Mouse (Mus musculus): ENCODE data around the gene Dedd2.

Gene Dedd2

DNA sequence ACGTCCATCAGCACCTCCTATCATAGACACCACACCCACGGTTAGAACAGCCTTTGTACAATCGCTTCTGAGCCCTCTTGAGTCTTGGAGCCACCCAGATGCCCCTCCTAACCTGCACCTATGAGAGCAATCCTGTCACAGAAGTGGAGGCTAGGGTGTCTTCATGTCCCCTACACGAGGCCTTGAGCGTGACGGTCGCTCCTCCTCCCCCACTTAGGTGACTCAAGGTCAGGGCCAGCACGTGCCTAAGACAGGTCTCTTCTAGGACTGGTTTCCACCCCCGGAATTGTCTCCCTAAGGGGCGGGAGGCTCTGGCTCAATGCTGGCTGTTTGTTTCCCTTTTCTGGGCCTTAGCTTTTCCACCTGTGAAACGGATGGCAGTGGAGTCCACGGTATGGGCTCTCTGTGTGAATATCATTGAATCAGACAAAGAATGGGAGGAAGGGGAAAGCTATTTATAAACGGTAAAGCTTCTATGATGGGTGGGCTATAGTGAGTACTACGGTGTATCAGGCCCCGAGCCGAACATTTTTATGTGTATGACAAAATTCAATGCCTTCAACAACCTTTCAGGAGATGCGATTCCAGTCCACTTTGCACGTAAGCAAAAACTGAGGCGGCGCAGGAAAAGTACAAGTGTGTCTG is at the start of gene Dedd2:
TSS of gene Dedd2 (minus strand) at position 159 of the 645 bp plus-strand sequence.
- in situ Hi-C loops (cut with MboI, MseI), result no loop called here

DNA sequence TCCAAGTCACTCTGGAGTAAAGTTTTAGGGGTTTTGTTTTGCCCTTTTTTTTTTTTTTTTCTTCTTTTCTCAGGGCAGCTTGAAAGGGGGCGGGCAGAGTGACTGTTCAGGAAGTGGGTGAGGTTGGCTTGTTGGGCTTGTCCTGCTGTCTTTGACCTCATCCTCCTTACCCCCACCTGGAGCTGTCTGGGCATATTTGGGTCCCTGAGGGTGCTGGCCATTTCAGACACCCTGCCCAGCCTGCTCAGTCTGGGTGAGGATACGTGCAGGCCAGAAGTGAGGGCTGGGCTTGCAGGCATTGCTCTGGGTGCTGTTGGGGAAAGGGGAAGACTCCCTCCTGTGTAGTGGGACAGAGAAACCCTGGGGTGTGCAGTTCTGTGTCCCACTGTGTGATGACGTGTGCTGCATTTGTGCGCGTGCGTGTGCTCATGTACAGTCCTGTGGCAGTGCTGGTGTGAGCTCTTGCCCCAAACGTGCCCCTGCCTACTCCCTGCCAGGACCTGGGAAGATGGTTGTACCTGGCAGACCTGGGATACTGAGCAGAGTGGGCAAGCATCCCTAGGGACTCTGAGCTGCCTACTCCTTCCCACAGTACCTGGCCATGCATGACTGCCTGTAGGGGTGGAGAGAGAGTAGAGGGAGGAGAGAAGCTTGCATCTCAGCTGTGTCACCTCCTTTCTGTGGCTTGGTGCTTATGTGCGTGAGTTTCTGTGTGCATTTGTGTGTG is 49.3 kb upstream of the Dedd2 start:
- in situ Hi-C loops (cut with MboI, MseI), result loop anchor here (5.0 to 25.0 kb wide), 2 partner anchors 137 to 1918 kb away; partner anchors contain the start of genes BC024978, Gm21983, Mia and Rab4b

DNA sequence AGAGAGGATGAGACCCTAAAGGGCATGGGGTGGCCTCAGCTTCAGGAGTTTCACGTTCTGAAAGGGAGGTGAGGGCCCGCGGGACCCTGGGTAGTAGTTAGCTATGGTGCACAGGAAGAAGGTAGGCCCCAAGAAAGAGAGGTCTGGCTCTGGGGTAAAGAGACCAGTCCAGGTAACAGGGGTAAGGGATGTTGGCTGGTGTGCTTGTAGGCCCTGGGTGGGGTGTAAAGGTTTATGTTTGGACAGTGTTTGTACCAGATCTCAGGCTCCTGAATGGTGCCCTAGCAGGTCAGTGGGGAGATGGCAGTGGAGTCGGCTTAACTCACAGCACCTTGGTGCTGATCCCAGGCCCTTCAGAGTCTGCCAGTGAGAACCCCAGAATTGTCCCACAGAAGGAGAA is 48.6 kb upstream of the Dedd2 start:
- in situ Hi-C loops (cut with MboI, MseI), result loop anchor here (25.0 kb wide), 1 partner anchor 1918 kb away; the partner anchor contains the start of genes BC024978, Gm21983, Mia and Rab4b

DNA sequence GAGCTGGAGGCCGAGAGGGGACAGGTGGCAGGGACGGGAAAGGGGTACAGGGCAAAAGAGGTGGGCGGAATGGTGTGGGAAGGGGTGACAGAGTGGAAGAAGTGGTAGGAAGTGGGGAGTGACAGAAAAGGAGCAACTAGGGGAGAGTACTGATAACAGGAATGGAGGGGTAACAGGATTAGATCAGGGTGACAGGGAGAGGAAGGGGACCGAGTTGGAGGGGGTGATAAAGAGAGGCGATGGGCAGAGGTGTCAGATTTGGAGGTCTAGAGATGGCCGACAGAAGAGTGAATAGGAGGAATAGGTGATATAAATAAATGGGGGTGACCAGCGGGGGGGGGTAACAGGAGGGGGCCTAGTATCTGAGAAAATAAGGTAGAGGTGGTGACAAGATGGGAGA is 48.2 kb upstream of the Dedd2 start:
- in situ Hi-C loops (cut with MboI, MseI), result loop anchor here (25.0 kb wide), 1 partner anchor 1919 kb away; the partner anchor contains the start of genes BC024978, Gm21983, Mia and Rab4b

DNA sequence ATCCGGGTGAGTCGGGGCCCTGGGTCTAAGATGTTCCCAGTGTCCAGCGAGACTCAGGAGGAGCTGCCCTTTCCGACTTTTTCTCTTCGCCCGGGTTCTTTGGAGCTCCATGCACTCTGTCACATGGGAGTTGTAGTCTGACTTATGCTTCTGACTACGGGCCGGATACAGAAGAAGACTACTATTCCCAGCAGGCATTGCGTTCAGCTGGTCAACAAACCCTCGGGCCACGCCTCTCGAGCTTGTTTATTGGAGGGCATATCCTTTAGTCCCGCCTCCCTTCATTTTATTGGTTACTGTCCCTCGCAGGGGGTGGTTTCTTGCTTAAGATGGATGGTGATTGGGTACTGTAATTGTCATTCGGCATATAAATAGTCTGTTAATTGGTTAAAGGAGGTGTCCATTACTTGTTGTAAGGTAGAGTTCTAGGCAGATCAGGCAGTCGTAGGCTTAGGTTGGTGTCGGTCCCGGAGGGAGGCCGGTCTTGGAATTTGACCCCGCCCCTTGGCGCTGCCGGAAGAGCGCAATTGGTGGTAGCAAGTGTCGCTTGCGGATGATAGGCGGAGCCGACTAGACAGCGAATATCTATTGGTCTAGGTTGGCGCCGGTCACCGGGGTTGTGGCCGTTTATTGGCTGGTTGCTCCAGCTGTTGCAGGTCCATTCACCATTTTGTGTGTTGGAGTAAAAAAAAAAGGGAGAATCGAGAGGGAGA is 47.5 kb upstream of the Dedd2 start:
- in situ Hi-C loops (cut with MboI, MseI), result loop anchor here (25.0 kb wide), 1 partner anchor 1919 kb away; the partner anchor contains the start of genes BC024978, Gm21983, Mia and Rab4b

DNA sequence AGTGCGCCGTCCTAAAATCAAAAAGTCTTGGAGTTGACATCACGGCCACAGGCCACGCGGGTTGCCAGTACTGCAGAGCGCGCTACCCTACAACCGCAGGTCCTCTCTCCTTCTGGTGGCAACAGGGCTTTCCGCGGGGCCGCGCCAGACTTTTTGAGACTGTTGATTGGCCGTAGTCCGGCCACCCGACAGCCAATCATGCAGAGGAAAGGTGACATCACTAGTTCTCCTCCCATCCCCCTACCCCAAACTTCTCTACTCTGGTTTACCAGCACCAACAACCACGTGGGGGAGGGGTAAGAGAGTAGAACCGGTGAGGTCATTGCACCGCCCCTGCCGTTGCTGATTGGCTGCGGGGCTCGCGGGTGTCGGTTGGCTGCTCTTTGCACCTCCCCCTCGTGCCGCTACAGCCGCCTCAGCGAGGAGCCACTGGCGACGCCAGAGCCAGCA is 46.9 kb upstream of the Dedd2 start, which contains the start of gene Cic:
TSS of gene Cic (plus strand) at position 404 of the 450 bp plus-strand sequence.
- in situ Hi-C loops (cut with MboI, MseI), result loop anchor here (25.0 kb wide), 1 partner anchor 1920 kb away; the partner anchor contains the start of genes BC024978, Gm21983, Mia and Rab4b

DNA sequence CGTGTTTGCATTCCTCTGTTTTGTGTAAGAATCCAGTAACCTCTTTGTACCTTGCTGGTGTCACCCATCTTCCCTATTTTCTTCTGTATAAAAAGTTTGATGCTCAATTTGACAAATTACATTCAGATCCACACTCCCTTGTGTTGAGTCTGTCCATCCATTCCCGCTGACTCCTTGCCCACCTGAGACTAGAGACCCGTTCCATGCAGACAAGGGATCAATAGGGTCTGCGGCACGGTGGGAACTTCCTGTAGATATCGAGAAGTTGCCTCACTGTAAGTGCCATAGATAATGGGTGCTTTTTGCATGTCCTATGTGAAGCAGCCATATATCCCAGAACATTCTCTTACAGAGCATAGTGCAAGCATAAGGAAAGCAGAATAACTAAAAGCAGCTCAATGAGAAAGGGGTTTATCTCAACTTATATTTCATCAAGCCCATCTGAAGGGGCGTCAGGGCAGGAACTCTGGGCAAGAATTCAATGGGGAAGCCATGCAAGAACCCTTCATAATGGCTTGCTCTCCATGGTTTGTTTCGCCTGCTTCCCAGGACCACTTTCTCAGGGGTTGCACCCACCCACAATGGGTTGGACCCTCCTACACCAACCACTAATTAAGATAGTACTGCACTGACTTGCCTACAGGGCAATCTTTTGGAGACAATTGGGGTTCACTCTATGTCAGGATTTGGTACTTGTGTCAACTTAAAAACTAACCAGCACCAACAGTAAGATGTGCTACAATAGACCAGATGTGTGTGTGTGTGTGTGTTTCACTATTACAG is 46.0 kb upstream of the Dedd2 start:
- in situ Hi-C loops (cut with MboI, MseI), result loop anchor here (25.0 kb wide), 1 partner anchor 1921 kb away; the partner anchor contains the start of genes BC024978, Gm21983, Mia and Rab4b

DNA sequence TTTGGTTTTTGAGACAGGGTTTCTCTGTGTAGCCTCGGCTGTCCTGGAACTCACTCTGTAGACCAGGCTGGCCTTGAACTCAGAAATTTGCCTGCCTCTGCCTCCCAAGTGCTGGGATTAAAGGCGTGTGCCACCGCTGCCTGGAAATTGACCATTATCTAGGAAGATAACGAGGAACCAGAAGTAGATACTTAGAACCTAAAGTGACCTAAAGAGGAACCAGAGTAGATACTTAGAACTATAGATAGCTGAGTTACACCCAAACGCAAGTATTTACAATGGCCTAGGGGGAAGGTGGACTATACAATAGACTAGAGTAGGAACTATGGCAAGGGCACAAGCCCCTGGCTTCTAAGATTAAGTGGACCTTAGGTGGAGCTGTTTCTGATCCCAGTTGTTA is 45.3 kb upstream of the Dedd2 start:
- in situ Hi-C loops (cut with MboI, MseI), result loop anchor here (25.0 kb wide), 1 partner anchor 1922 kb away; the partner anchor contains the start of genes BC024978, Gm21983, Mia and Rab4b

DNA sequence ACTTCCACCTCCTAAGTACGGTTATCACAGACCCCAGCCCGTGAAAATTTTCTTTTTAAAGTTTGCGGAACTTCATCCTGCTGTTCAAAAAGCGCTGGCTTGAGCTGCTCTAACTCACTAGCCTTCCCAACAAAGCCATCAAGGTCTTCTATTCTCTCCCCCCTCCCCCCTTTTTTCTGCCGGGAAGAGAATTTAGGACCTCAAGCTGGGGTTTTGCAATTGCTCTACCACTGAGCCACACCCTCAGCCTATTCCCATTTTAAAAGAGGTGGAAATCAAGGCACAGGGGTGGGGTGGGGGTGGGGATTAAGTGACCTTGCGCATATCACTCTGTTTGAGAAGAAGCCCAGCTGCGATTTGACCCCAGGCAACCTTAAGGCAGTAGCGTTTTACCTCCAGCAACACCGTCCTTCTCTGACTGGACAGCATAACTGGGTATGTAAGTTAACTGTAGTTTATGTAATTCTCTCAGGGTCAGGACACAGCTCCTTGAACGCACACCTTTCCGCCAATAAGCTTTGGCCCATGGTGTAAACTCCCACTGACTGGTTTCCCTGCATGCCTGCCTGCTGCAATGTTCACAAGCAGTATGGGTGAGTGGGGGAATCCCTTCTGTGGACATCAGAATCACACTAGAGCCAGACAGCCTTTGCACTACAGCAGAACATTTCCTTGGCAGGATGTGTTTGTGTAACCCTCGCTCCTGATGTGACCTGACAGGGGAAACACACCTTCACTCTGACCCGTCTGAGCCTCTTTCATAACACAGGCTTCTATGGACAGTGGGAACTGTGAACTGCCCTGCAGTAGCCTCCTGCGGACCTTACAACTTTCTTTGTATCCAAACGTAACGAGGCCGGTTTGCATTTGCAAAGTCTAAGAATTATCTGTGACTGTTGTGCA is 43.8 kb upstream of the Dedd2 start:
- in situ Hi-C loops (cut with MboI, MseI), result loop anchor here (25.0 kb wide), 1 partner anchor 1923 kb away; the partner anchor contains the start of genes BC024978, Gm21983, Mia and Rab4b

DNA sequence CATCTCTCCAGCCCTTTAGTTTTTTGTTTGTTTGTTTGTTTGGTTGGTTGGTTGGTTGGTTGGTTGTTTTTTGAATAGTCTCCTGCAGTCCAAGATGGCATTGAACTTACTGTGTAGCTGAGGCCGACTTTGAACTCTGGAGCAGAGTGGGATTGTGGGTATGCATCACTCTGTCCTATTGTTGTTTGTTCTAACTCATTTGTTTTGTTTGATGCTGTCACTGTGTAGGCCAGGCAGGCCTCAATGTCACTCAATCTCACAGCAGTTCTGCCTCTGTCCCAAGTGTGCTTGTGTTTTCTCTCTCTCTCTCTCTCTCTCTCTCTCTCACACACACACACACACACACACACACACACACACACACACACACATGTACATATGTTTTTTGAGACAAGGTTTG is 41.5 kb upstream of the Dedd2 start:
- in situ Hi-C loops (cut with MboI, MseI), result loop anchor here (25.0 kb wide), 1 partner anchor 1925 kb away; the partner anchor contains the start of genes BC024978, Gm21983, Mia and Rab4b

DNA sequence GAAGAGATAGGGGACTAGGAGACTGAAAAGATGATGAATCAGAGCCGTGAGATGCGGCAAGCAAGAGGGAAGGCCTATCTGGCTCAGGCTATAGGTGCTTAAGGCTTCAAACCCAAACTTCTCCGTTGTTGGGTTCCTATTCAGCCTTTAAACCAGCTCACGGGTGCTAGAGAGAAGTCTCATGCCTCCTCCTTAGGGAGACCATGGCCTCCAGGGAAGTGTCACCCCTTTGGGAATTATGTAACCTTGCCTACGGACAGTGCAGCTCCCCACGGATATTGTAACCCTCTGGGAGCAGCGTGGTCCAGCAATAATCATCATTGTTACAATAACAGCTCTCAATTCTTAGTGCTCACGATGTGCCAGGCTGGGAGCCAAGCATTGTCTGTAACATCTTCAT is 31.4 kb upstream of the Dedd2 start:
- in situ Hi-C loops (cut with MboI, MseI), result loop anchor here (25.0 kb wide), 1 partner anchor 1935 kb away; the partner anchor contains the start of genes BC024978, Gm21983, Mia and Rab4b

DNA sequence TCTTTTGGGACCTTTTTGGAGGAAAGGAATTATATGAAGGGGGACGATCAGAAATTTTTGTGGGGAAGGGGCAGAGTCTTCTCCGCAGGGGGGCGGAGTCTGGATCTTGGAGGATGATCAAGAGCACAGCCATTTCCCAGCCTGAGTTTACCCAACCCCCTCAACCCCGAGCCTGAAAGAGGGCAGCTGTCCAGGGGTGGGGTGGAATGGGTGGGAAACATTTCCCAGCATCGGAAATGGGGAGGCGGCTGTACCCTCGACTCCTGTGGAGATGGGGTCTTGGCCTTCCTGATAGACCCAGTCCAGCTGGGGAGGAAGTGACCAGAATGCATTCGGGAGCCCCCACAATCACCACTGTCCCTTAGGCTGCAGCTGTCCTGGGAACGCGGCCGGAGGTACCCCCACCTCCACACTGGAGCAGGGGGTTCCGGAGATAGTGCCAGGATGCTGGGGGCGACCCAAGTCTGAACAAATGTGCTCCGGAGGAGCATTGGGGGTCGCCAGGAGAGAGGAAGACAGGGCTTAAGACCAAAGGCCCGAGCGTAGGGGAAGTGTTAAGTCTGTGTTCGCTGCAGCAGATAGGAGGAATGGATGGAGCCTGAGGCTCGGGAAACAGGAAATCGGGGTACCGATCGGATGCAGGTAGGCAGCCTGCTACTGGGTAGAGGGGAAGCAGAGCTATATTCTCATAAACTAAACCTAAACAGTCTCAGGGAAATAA is 30.8 kb upstream of the Dedd2 start:
- in situ Hi-C loops (cut with MboI, MseI), result loop anchor here (25.0 kb wide), 1 partner anchor 1936 kb away; the partner anchor contains the start of genes BC024978, Gm21983, Mia and Rab4b

DNA sequence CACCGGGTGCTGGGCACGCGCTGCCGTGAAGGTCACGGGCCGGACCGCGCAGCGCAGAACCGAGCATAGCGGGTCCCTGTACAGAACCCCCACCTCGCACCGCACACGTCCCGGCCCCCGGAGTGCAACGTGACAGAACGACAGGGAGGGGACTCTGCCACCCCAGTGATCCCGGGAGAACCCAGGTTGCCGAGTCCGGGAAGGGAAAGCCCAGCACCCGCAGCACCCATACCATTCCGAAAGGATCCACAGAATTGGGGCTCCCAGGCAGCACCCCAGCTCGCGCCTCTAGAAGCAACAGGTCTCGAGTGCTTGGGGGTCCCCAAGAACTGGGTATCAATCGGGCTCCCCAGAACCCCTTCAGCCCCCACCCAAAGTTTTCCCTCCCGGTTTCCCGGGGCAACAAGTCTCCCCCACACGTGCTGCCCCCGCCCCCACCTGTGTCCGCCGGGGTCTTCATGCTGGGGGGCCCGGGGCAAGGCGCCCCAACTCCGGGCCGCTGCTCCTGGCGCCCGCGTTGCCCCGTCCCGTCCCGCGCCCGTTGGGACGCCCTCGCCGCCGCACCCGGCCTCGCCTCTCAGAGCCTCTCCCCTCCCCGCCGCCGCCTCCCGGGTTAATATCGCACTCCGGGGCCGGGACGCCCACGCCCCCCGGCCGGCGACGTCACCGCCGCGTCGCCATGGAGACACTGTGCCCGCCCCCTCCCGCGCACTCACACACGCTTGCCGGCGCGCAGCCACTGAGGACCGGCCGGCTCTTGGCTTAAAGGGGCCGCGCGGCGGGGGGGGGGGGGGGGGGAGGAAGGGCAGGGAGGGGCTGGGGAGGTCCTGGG is 29.9 kb upstream of the Dedd2 start, which contains the start of gene Erf:
TSS of gene Erf (minus strand) at position 621 of the 832 bp plus-strand sequence.
- in situ Hi-C loops (cut with MboI, MseI), result loop anchor here (25.0 kb wide), 1 partner anchor 1937 kb away; the partner anchor contains the start of genes BC024978, Gm21983, Mia and Rab4b

DNA sequence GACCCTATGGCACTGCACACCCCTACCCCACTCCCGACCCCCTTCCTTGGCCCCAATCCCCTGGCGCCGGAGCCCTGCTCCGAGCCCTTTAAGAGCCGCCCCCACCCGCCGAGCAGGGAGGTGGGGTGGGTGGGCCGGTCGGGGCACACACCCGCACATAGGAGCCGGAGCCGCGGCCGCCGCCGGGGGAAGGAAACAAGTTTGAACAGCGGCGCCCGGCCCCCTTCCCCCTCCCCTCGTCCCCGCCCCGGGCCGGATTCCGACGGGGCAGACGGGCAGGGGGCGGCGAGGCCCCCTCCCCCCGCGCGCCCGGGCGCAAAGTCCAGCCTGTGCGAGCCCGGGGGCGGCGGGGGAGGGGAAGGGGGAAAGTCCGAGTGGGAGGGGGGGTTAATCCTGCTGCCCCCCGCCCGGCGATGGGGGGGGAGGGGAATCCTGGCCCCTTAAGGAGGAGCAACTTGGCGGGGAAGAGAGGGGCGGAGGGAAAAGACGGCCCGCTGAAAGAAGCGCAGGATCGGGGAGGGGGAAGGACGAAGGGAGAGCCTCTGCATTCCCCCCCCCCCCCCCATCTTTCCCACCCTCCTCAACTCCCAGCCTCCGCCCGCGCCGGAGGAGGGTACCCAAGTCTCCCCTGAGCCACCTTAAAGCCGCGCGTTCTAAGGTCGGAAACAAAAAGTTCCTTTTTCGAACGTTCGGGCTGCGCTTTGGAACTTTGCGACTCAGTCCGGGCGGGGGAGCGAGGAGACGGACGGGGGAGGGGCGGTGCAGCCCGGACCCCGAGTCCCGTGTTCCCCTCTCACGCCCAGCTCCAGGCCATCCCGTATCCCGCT is 29.1 kb upstream of the Dedd2 start:
- in situ Hi-C loops (cut with MboI, MseI), result loop anchor here (25.0 kb wide), 1 partner anchor 1938 kb away; the partner anchor contains the start of genes BC024978, Gm21983, Mia and Rab4b

DNA sequence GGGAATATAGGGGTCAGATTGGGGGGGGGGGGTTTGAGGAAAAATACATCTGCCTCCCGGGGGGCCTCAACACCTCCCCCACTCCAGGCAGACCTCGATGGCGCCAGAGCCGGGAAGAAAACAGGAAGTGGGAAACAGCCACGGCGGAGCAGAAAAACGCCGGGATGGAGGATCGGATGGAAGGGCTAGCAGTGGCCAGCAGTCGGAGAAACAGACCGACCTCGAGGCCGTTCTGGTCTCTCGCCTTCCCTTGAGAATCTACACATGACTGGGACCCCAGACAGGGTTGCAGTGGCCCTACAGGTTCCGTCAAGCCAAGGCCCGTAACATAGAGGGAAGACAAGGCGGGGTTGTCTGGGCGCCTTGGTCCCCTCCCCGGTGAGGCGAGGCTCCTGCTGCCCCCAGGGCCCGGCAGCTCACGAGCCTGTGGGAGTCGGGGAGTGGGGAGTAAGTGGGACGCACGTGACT is 28.5 kb upstream of the Dedd2 start:
- in situ Hi-C loops (cut with MboI, MseI), result no loop called here

DNA sequence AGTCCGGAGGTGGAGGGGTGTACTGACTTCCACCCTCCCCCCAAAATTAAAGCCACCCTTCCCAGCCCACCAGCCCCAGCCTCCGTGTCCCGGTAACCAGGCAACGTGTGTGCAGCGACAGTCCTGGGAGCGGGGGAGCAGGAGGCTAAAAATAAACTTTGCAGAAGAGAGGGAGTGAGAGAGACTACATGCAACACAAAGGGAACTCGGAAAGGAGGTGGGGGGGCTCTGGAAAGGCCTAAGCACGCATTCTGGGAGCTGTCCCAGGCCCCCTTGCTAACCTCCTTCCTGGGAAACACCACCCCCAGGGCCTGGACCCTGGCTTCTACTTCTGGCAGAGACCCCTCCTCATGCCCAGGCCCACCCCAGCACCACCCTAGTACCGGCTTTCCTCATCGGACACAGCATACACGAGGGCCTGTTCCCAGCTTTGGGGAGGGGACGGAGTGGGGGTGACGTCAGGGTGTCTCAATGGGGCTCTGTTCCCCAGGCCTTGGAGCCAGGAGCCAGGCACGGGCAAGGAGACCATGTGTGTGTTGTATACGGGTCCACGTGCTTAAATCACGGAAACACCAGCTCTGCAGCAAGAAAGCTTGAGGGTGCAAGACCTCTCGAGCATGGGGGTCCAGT is 27.7 kb upstream of the Dedd2 start:
- in situ Hi-C loops (cut with MboI, MseI), result no loop called here
